Mouse (Mus musculus) testis, adult 2 months (tissue): ENCODE results near the gene Clec16a. TPM values are rescaled to one million over a fixed set of nuclear protein-coding genes. Genes with fewer than 3 reads are reported as not detected.

Experiments
- H3K27ac ChIP-seq: fragments of 200-500 bp; 2 replicates; pipeline ENCODE4 v1.5.1; 2012; ENCODE audit warnings: low read depth, low read length; ENCODE audit not compliant: control insufficient read depth, insufficient read depth
- H3K27me3 ChIP-seq: fragments of 200-500 bp; 2 replicates; pipeline ENCODE4 v1.6.1; 2012; ENCODE audit warnings: mild to moderate bottlenecking, low read length, moderate library complexity; ENCODE audit not compliant: control insufficient read depth, insufficient read depth
- H3K36me3 ChIP-seq: fragments of 200-500 bp; 2 replicates; pipeline ENCODE4 v1.6.1; 2012; ENCODE audit warnings: mild to moderate bottlenecking, low read length; ENCODE audit not compliant: control insufficient read depth, insufficient read depth
- H3K4me1 ChIP-seq: fragments of 200-500 bp; 2 replicates; pipeline ENCODE4 v1.6.1; 2012; ENCODE audit warnings: low read length; ENCODE audit not compliant: control insufficient read depth, insufficient read depth
- H3K4me3 ChIP-seq: fragments of 200-500 bp; 2 replicates; pipeline ENCODE4 v1.5.1; 2012; ENCODE audit warnings: low read depth, mild to moderate bottlenecking, low read length, moderate library complexity, mixed read lengths; ENCODE audit not compliant: control insufficient read depth
- CTCF ChIP-seq: fragments of 200-500 bp; IDR thresholded peaks from 2 replicates; pipeline ENCODE4 v1.5.1; 2012; ENCODE audit warnings: low read depth, mild to moderate bottlenecking, inconsistent platforms, low read length, moderate library complexity; ENCODE audit not compliant: control insufficient read depth, insufficient read depth, insufficient replicate concordance
- POLR2A ChIP-seq: fragments of 200-500 bp; IDR thresholded peaks from 2 replicates; pipeline ENCODE4 v1.6.1; 2012; ENCODE audit warnings: low read depth, mild to moderate bottlenecking, inconsistent platforms, low read length, moderate library complexity; ENCODE audit not compliant: control insufficient read depth
- polyA plus RNA-seq: library from polyadenylated mRNA; depleted of rRNA; stranded (reverse); fragments of >200 nt; gene quantifications from 2 replicates; pipeline ENCODE4 v1.2.3, GENCODE M21; 2012

Clec16a gene
- polyA plus RNA-seq, 1 experiment = 30.8 TPM

GRCm38 (mm10) chr16:10739854-10740398 lies 194.8 kb downstream of the Clec16a start:
- Histone ChIP-seq H3K4me3 (no peak overlapping the region), H3K27me3 (no peaks in the 10 kb centered on the region), H3K27ac (no peak overlapping the region), H3K4me1 (no peaks in the 10 kb centered on the region), H3K36me3 (no peaks in the 10 kb centered on the region)
- no peak for TF ChIP-seq CTCF
- TF ChIP-seq POLR2A = no peak

GRCm38 (mm10) chr16:10741082-10741481 lies 195.9 kb downstream of the Clec16a start:
- H3K4me3 ChIP-seq = no peak overlapping the region
- TF ChIP-seq POLR2A = no peak
- no peak for TF ChIP-seq CTCF
- H3K27ac ChIP-seq = no peak overlapping the region
- H3K4me1 ChIP-seq = no peaks in the 10 kb centered on the region
- H3K27me3 ChIP-seq = no peaks in the 10 kb centered on the region
- H3K36me3 ChIP-seq = no peaks in the 10 kb centered on the region

DNA sequence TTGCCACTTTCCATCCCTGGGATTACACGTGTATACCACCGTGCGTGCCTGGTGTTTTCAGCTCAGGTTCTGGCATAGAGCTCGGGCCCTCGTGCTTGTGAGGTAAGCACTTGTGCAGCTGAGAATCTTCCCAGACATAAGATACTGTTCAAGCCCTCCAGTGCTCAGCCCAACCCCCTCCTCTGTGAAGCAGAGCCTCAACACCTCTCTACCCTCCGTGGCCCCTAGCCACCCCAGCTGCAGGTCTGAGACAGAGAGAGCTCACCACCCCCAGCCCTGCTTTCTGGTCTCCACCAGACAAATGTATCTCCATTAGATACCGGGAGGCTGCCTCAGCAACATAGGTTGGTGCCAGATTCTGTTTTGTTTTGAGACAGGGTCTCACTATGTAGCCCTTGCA lies 204.1 kb downstream of the Clec16a start:
- Histone ChIP-seq H3K27ac (no peak overlapping the region), H3K4me3 (no peak overlapping the region), H3K4me1 (no peaks in the 10 kb centered on the region; the same call in 1 of the 2 replicates), H3K27me3 (no peaks in the 10 kb centered on the region), H3K36me3 (no peaks in the 10 kb centered on the region)
- TF ChIP-seq CTCF (no peak), POLR2A (no peak)

DNA sequence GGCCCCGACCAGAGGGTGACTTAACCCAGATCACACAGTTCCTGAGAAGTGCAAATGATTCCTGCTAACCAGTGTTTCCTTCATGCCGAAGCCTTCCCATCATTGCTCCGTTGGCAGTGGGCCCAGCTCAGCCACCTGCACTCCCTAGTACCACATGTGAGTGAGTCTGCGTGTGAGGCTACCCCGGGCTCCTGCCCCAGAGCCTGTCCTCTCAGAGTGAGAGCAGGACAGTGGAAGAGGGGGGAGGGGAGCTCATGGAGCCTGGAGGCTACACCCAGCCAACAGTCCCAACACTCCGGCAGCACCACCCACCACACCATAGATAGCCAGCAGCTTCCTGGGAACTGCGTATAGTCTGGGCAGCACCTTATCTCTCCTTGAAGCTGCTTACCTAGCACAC lies 204.7 kb downstream of the Clec16a start:
- TF ChIP-seq CTCF (no peak), POLR2A (no peak)
- H3K27ac ChIP-seq = no peak overlapping the region
- no peaks in the 10 kb centered on the region for H3K27me3 ChIP-seq
- no peak overlapping the region for H3K4me3 ChIP-seq
- H3K4me1 ChIP-seq = no peaks in the 10 kb centered on the region; the same call in 1 of the 2 replicates
- no peaks in the 10 kb centered on the region for H3K36me3 ChIP-seq

DNA sequence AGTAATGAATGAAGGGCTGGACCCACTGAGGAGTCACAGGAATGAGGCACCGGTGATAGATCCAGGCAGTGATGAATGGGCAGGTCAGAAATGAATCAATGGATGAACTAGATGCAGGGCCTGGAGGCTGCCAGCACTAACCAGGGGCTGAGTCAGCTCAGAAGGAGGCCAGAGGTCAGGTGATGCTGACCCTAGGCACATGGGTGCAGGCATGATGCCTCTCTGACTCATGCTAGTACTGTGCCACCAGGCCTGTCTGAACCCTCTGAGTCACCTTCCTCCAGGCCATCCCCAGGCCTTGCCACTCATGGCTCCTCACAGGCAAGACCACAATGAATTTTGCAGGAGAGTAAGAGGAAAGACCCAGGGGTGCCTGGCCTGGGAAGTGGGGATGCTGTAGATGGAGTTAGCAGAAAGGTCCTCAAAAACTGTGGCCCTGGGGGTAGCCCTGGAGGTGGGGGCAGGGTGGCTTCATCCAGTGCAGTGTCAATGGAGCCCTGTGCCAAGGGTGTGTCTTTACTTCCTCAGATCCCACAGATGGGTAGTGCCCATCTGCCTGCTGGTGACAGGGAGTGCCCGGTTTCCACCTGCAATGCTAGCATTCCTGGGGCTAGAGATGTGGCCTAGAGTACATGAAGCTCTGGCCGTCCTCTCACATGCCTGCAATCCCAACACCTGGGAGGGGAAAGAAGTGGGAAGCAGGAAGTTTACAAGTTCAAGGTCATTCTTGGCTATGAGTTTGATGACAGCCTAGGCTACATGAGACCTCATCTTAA lies 209.6 kb downstream of the Clec16a start:
- no peak overlapping the region for H3K27ac ChIP-seq
- H3K4me3 ChIP-seq = no peak overlapping the region
- H3K4me1 ChIP-seq = no peaks in the 10 kb centered on the region; the same call in 1 of the 2 replicates
- H3K36me3 ChIP-seq = no peaks in the 10 kb centered on the region
- TF ChIP-seq POLR2A (no peak), CTCF (no peak)
- H3K27me3 ChIP-seq = no peaks in the 10 kb centered on the region

GRCm38 (mm10) chr16:10756168-10756567 lies 211.0 kb downstream of the Clec16a start:
- Histone ChIP-seq H3K27ac (no peak overlapping the region), H3K4me3 (no peak overlapping the region), H3K27me3 (no peaks in the 10 kb centered on the region), H3K4me1 (peaks cover 2% of the 10 kb centered on the region; the same call in 1 of the 2 replicates), H3K36me3 (no peaks in the 10 kb centered on the region)
- no peak for TF ChIP-seq CTCF

GRCm38 (mm10) chr16:10761182-10761581 lies 216.0 kb downstream of the Clec16a start:
- Histone ChIP-seq H3K4me3 (no peak overlapping the region), H3K36me3 (no peaks in the 10 kb centered on the region), H3K4me1 (peaks cover 5% of the 10 kb centered on the region), H3K27me3 (no peaks in the 10 kb centered on the region), H3K27ac (no peak overlapping the region)
- TF ChIP-seq CTCF (no peak), POLR2A (no peak)
